Mouse (Mus musculus): ENCODE data around the gene Mroh8. TPM values are rescaled to one million over a fixed set of nuclear protein-coding genes. Genes with fewer than 3 reads are reported as not detected.

Mroh8 gene
- not detected in 2 replicates for polyA plus RNA-seq (2012)

GRCm38 (mm10) chr2:157279416-157279800 lies at the start of gene Mroh8:
Gene Mroh8 (minus strand): TSS chr2:157279549.
- TF ChIP-seq TAL1 (IDR thresholded peaks at IDR 0.05; ENCODE audit: low read length) (no peak), GATA1 (IDR thresholded peaks at IDR 0.05; ENCODE audit: low read length) (no peak)
- Histone ChIP-seq H3K9me3 (ENCODE audit: control insufficient read depth, low read length) (no peaks in the 10 kb centered on the region), H3K4me1 (ENCODE audit: control insufficient read depth) (peaks cover 29% of the 10 kb centered on the region), H3K27me3 (ENCODE audit: control insufficient read depth) (no peaks in the 10 kb centered on the region), H3K4me3 (replicated peaks) (peak within 1 kb of the TSS; percentile 97), H3K36me3 (ENCODE audit: control insufficient read depth) (peaks cover 26% of the 10 kb centered on the region)

DNA sequence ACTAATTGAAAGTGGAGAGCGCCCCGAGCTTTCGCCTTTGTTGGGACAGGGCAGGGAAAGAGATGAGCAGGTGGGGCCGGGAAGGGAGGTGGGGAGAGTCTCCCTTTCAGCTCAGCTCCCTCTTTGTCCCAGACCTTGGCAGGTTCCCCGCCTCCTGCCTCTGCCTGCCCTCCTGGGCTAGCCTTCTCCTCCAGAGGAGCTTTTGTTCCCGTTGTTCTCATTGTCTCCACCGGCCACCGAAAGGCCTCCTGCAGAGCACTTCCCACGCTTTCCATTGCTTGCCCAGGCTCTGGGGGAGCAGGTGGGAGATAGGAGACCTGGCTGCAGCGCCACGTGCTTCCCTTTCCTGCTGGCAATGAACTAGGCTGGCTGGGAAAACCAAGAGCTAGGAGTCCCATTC lies 49.2 kb upstream of the Mroh8 start:
- Histone ChIP-seq H3K36me3 (ENCODE audit: control insufficient read depth) (peaks cover 53% of the 10 kb centered on the region), H3K4me3 (replicated peaks) (no peak overlapping the region), H3K4me1 (ENCODE audit: control insufficient read depth) (peaks cover 6% of the 10 kb centered on the region), H3K27me3 (ENCODE audit: control insufficient read depth) (no peaks in the 10 kb centered on the region), H3K9me3 (ENCODE audit: control insufficient read depth, low read length) (no peaks in the 10 kb centered on the region)
- TF ChIP-seq GATA1 (IDR thresholded peaks at IDR 0.05; ENCODE audit: low read length), result no peak
- no peak for TF ChIP-seq TAL1 (IDR thresholded peaks at IDR 0.05; ENCODE audit: low read length)

- no peak for TF ChIP-seq TAL1 (IDR thresholded peaks at IDR 0.05; ENCODE audit: low read length)
- TF ChIP-seq GATA1 (IDR thresholded peaks at IDR 0.05; ENCODE audit: low read length), result no peak
- Histone ChIP-seq H3K36me3 (ENCODE audit: control insufficient read depth) (peaks cover 58% of the 10 kb centered on the region), H3K9me3 (ENCODE audit: control insufficient read depth, low read length) (no peaks in the 10 kb centered on the region), H3K4me3 (replicated peaks) (no peak overlapping the region), H3K4me1 (ENCODE audit: control insufficient read depth) (peaks cover 6% of the 10 kb centered on the region), H3K27me3 (ENCODE audit: control insufficient read depth) (no peaks in the 10 kb centered on the region)
Measured at GRCm38 (mm10) chr2:157328106-157328505, 48.8 kb upstream of the Mroh8 start.

GRCm38 (mm10) chr2:157325238-157325637 lies 45.9 kb upstream of the Mroh8 start:
- Histone ChIP-seq H3K27me3 (ENCODE audit: control insufficient read depth) (no peaks in the 10 kb centered on the region), H3K4me3 (replicated peaks) (no peak overlapping the region), H3K4me1 (ENCODE audit: control insufficient read depth) (peaks cover 6% of the 10 kb centered on the region), H3K9me3 (ENCODE audit: control insufficient read depth, low read length) (no peaks in the 10 kb centered on the region), H3K36me3 (ENCODE audit: control insufficient read depth) (peaks cover 86% of the 10 kb centered on the region)
- TF ChIP-seq GATA1 (IDR thresholded peaks at IDR 0.05; ENCODE audit: low read length) (no peak), TAL1 (IDR thresholded peaks at IDR 0.05; ENCODE audit: low read length) (no peak)

- H3K4me1 ChIP-seq (ENCODE audit: control insufficient read depth), result no peaks in the 10 kb centered on the region
- peaks cover 93% of the 10 kb centered on the region for H3K36me3 ChIP-seq (ENCODE audit: control insufficient read depth)
- H3K4me3 ChIP-seq (replicated peaks), result no peak overlapping the region
- H3K9me3 ChIP-seq (ENCODE audit: control insufficient read depth, low read length), result no peaks in the 10 kb centered on the region
- TF ChIP-seq TAL1 (IDR thresholded peaks at IDR 0.05; ENCODE audit: low read length) (no peak), GATA1 (IDR thresholded peaks at IDR 0.05; ENCODE audit: low read length) (no peak)
- no peaks in the 10 kb centered on the region for H3K27me3 ChIP-seq (ENCODE audit: control insufficient read depth)
Measured at GRCm38 (mm10) chr2:157322029-157322766, 42.8 kb upstream of the Mroh8 start.

DNA sequence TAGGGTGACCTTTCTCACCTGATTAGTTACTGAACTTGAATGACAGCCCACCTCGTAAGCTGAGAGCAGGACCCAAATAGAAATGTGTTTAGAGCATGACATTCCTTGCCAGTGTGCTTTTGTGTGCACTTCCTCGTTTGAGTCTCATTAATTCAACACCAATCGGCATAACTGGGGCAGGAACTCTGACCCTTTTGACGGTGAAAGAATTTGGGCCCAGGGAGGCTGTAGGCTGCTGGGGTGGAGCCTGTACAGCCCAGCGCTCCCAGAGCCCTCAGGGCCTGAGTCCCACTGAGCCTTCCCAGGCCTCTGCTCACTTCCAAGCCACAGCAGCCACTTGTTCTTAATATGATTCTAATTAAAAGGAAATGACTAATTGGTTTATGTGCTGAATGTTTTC lies 41.5 kb upstream of the Mroh8 start:
- peaks cover 93% of the 10 kb centered on the region for H3K36me3 ChIP-seq (ENCODE audit: control insufficient read depth)
- H3K4me1 ChIP-seq (ENCODE audit: control insufficient read depth), result no peaks in the 10 kb centered on the region
- H3K9me3 ChIP-seq (ENCODE audit: control insufficient read depth, low read length), result no peaks in the 10 kb centered on the region
- H3K4me3 ChIP-seq (replicated peaks), result no peak overlapping the region
- TF ChIP-seq GATA1 (IDR thresholded peaks at IDR 0.05; ENCODE audit: low read length) (no peak), TAL1 (IDR thresholded peaks at IDR 0.05; ENCODE audit: low read length) (no peak)
- no peaks in the 10 kb centered on the region for H3K27me3 ChIP-seq (ENCODE audit: control insufficient read depth)

- no peak for TF ChIP-seq TAL1 (IDR thresholded peaks at IDR 0.05; ENCODE audit: low read length)
- no peak for TF ChIP-seq GATA1 (IDR thresholded peaks at IDR 0.05; ENCODE audit: low read length)
- Histone ChIP-seq H3K27me3 (ENCODE audit: control insufficient read depth) (no peaks in the 10 kb centered on the region), H3K36me3 (ENCODE audit: control insufficient read depth) (peaks cover 93% of the 10 kb centered on the region), H3K9me3 (ENCODE audit: control insufficient read depth, low read length) (no peaks in the 10 kb centered on the region), H3K4me1 (ENCODE audit: control insufficient read depth) (no peaks in the 10 kb centered on the region), H3K4me3 (replicated peaks) (no peak overlapping the region)
Measured at GRCm38 (mm10) chr2:157320135-157320534, 40.8 kb upstream of the Mroh8 start.

GRCm38 (mm10) chr2:157317220-157317619 lies 37.9 kb upstream of the Mroh8 start:
- TF ChIP-seq GATA1 (IDR thresholded peaks at IDR 0.05; ENCODE audit: low read length), result no peak
- TF ChIP-seq TAL1 (IDR thresholded peaks at IDR 0.05; ENCODE audit: low read length), result no peak
- Histone ChIP-seq H3K4me1 (ENCODE audit: control insufficient read depth) (no peaks in the 10 kb centered on the region), H3K4me3 (replicated peaks) (no peak overlapping the region), H3K36me3 (ENCODE audit: control insufficient read depth) (peaks cover 93% of the 10 kb centered on the region), H3K27me3 (ENCODE audit: control insufficient read depth) (no peaks in the 10 kb centered on the region), H3K9me3 (ENCODE audit: control insufficient read depth, low read length) (no peaks in the 10 kb centered on the region)

DNA sequence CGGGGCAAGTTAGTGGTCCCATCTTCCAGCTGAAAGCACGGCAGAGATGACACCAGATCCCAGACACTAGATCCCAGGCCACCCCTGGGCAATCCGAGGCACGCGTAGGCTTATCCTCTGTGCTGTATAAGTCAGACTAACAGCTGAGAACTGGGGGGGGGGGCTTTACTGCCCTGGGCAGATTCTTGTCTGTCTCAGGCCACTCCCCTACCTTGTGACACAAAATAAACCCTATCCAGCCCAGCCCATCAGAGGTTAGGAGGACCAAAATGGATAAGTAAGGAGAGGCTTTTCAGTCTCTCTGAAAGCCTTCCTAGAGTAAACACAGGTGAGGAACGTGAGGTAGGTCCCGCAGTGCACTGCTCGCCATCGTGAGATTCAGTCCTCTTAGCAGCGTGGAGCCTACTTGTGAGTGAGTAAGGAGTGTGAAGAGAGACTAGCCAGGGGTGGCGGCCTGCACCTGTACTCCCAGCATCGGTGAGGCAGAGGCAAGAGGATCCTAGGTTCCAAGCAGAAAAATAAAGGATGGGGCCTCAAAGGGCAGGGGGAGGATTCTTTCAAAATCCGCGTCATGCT lies 37.1 kb upstream of the Mroh8 start:
- Histone ChIP-seq H3K9me3 (ENCODE audit: control insufficient read depth, low read length) (no peaks in the 10 kb centered on the region), H3K36me3 (ENCODE audit: control insufficient read depth) (peaks cover 93% of the 10 kb centered on the region), H3K27me3 (ENCODE audit: control insufficient read depth) (no peaks in the 10 kb centered on the region), H3K4me3 (replicated peaks) (no peak overlapping the region), H3K4me1 (ENCODE audit: control insufficient read depth) (no peaks in the 10 kb centered on the region)
- TF ChIP-seq GATA1 (IDR thresholded peaks at IDR 0.05; ENCODE audit: low read length), result no peak
- TF ChIP-seq TAL1 (IDR thresholded peaks at IDR 0.05; ENCODE audit: low read length), result no peak

Data from erythroblast, embryonic 14.5 days (primary cell).